Comparison of ENCODE assay signal across 8 mouse cellular contexts in the genomic region with DNA sequence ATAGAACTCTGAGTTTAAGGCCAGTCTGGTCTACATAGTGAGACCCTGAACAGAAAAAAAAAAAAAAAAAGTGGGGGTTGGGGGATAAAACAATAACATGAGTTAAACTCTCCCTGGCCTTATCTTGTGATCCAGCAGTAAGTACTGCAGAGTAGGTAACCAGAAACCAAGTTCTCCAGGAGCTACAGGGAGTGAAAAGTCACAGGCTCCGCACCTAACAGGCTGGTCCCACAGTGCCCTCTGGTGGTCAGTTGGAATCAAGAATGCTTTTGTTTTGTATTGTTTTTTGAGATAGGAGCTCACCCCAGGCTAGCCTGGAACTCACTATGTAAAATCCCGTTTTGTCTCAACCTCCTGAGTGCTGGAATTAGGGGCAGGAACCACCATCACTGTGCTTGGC. TPM values are rescaled to one million over a fixed set of nuclear protein-coding genes. Genes with fewer than 3 reads are reported as not detected.
DNase-seq lines count a peak whose midpoint lies in the region; ATAC-seq and TF ChIP-seq lines count a peak whose summit lies in the region.

No protein-coding gene starts in this region.

- H3K27ac ChIP-seq in kidney, embryonic 15.5 days = no peak overlapping the region
- no peak overlapping the region for H3K27ac ChIP-seq in liver, adult 2 months (replicated peaks; ENCODE audit: insufficient read depth, low read depth, low read length)
- no peak overlapping the region for H3K27ac ChIP-seq in neural tube, embryonic 11.5 days (ENCODE audit: low read depth, low read length)

- no peak overlapping the region for H3K4me3 ChIP-seq in kidney, embryonic 15.5 days (replicated peaks)
- H3K4me3 ChIP-seq in liver, adult 2 months (ENCODE audit: insufficient read depth, low read depth, low read length) = no peak overlapping the region
- H3K4me3 ChIP-seq in neural tube, embryonic 11.5 days (ENCODE audit: low read depth, low read length) = no peak overlapping the region

- TF ChIP-seq POLR2A in liver, adult 2 months (IDR thresholded peaks at IDR 0.05; ENCODE audit: extremely low read depth, insufficient read depth, low read length) = no peak

- H3K36me3 ChIP-seq in kidney, embryonic 15.5 days = no peaks in the 10 kb centered on the region
- H3K36me3 ChIP-seq in liver, adult 2 months (ENCODE audit: control insufficient read depth, insufficient read depth, low read length) = no peaks in the 10 kb centered on the region
- H3K36me3 ChIP-seq in neural tube, embryonic 11.5 days (ENCODE audit: control insufficient read depth, insufficient read depth, low read length) = no peaks in the 10 kb centered on the region

- no peak overlapping the region for H3K4me2 ChIP-seq in kidney, embryonic 15.5 days
- H3K4me2 ChIP-seq in neural tube, embryonic 11.5 days (ENCODE audit: low read depth) = no peak overlapping the region

- peak; percentile 77 for TF ChIP-seq CTCF in liver, adult 2 months (IDR thresholded peaks at IDR 0.05; ENCODE audit: low read depth, low read length)

- H3K27me3 ChIP-seq in kidney, embryonic 15.5 days = no peaks in the 10 kb centered on the region
- no peaks in the 10 kb centered on the region for H3K27me3 ChIP-seq in liver, adult 2 months (ENCODE audit: control insufficient read depth, insufficient read depth, low read length)
- no peaks in the 10 kb centered on the region for H3K27me3 ChIP-seq in neural tube, embryonic 11.5 days (ENCODE audit: control insufficient read depth, insufficient read depth, low read length)

- ATAC-seq in kidney, embryonic 15.5 days (replicated peaks; ENCODE audit: low FRiP score) = peak; percentile 81
- peak; percentile 45 for ATAC-seq in neural tube, embryonic 11.5 days (ENCODE audit: insufficient read depth, low FRiP score, low TSS enrichment)

- H3K9ac ChIP-seq in kidney, embryonic 15.5 days = no peak overlapping the region
- H3K9ac ChIP-seq in liver, adult 2 months (ENCODE audit: low read depth, low read length) = no peak overlapping the region
- no peak overlapping the region for H3K9ac ChIP-seq in neural tube, embryonic 11.5 days (ENCODE audit: low read length)

- WGBS in kidney, embryonic 15.5 days = 3% methylated on average over 2 of the region's 2 CpGs
- WGBS in liver, adult 2 months = 6% methylated on average over 2 of the region's 2 CpGs
- WGBS in neural tube, embryonic 11.5 days = 7% methylated on average over 2 of the region's 2 CpGs

- H3K9me3 ChIP-seq in kidney, embryonic 15.5 days (replicated peaks) = no peaks in the 10 kb centered on the region
- H3K9me3 ChIP-seq in neural tube, embryonic 11.5 days (ENCODE audit: control insufficient read depth, low read length) = no peaks in the 10 kb centered on the region

- DNase-seq in 416B (ENCODE audit: low read depth) = peak; percentile 81
- DNase-seq in T-cell, adult 2 months (ENCODE audit: low spot score) = peak; percentile 56
- peak; percentile 43 to 78 for DNase-seq in cerebellum, postnatal 25 days
- peak; percentile 53 to 78 for DNase-seq in frontal cortex, postnatal 36 days (ENCODE audit: low spot score in 2 of 2)
- peak; percentile 61 for DNase-seq in liver, adult 2 months (ENCODE audit: extremely low read depth, low read depth, low spot score)
- peak; percentile 60 for DNase-seq in neural tube, embryonic 11.5 days (ENCODE audit: low spot score)
- DNase-seq in testis, postnatal 10 days (ENCODE audit: low spot score) = peak; percentile 85

- no peaks in the 10 kb centered on the region for H3K79me2 ChIP-seq in liver, adult 2 months (ENCODE audit: control insufficient read depth, insufficient read depth, low read length)

- H3K4me1 ChIP-seq in kidney, embryonic 15.5 days = no peaks in the 10 kb centered on the region
- no peaks in the 10 kb centered on the region for H3K4me1 ChIP-seq in liver, adult 2 months (ENCODE audit: control insufficient read depth, insufficient read depth, low read length)
- H3K4me1 ChIP-seq in neural tube, embryonic 11.5 days (ENCODE audit: control insufficient read depth, insufficient read depth, low read length) = no peaks in the 10 kb centered on the region

RNA-seq across cellular contexts. Expression of a gene that starts 13.3 kb away (rescaled TPM):
- polyA plus RNA-seq in kidney, embryonic 15.5 days (2015; fragmentation: Nextera tagmentation; extraction: Ambion mirVana) = 148 and 181 TPM in 2 replicates
- 10.3 and 10.8 TPM in 2 replicates for total RNA-seq in liver, adult 2 months (2014; rRNA removed)
- 1.5 and 4.2 TPM in 2 replicates for polyA plus RNA-seq in liver, adult 2 months (2012; rRNA removed)
- polyA plus RNA-seq in neural tube, embryonic 11.5 days (2014; fragmentation: Nextera tagmentation; extraction: Ambion mirVana) = 172 and 177 TPM in 2 replicates

RNA-seq across cellular contexts. Expression of a gene that starts 23.5 kb away (rescaled TPM):
- polyA plus RNA-seq in kidney, embryonic 15.5 days (2015; fragmentation: Nextera tagmentation; extraction: Ambion mirVana) = 11.1 and 13.4 TPM in 2 replicates
- total RNA-seq in liver, adult 2 months (2014; rRNA removed) = 21.6 and 21.9 TPM in 2 replicates
- polyA plus RNA-seq in liver, adult 2 months (2012; rRNA removed) = 2.6 and 3.3 TPM in 2 replicates
- 31.3 and 32.7 TPM in 2 replicates for polyA plus RNA-seq in neural tube, embryonic 11.5 days (2014; fragmentation: Nextera tagmentation; extraction: Ambion mirVana)

Comparison
In these comparisons a context has a peak if more than half of its experiments do, and no peak if none do; other contexts are left out.
1. RNA of a gene that starts 13.3 kb away (polyA plus RNA-seq): 172 to 177 TPM in neural tube, embryonic 11.5 days and 148 to 181 TPM in kidney, embryonic 15.5 days; 1.5 to 4.2 TPM in liver, adult 2 months; every median in the first group is over 10 times any median in the second.
2. Peak in every context shown above with its lines, with median percentiles within 50 percentile points of each other: DNase-seq.